Mouse (Mus musculus): ENCODE data around the gene Dus3l.

Dus3l gene

DNA sequence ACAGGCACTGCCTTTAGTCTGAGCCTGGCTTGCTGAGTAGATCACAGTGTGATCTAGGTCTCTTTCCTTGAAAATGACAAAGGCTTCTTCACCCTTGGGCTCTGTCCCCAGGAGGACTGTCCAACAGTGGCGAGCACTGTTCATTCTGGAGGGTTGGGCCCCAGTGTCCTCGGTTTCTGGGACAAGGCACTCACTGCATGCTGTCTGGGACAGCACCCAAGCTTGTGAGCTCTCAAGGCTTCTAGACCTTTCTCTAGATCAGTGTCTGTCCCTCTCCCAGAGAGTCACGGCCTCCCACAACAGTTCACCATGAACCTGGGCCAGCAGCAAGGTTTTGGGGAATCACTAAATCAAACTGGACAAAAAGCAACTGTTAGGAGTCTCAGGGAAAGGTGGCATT lies 28.0 kb downstream of the Dus3l start:
- no peak for DNase-seq (ENCODE audit: low spot score)

- DNase-seq (ENCODE audit: low spot score), result no peak
Observed at GRCm38 (mm10) chr17:56793614-56794319, 29.2 kb downstream of the Dus3l start.

DNA sequence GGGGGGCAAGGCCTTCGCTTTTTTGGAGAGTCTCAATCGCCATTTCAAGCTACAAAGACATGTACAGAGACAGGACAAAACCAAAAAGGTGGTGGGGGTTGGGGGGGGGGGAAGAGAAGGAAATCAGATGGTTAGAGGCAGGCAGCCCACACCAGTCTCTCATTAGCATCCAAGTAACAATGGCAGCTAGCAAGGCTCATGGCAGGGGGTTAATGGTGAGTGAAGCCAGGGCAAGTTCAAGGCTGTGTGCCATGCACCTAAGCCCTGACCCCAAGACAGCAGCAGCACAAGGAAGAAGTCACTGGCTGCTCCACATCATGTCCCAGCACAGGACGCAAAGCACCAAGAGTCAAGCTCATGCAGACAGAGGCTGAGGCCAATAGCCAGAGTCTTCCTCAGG lies 34.7 kb downstream of the Dus3l start:
- DNase-seq (ENCODE audit: low spot score), result no peak

DNA sequence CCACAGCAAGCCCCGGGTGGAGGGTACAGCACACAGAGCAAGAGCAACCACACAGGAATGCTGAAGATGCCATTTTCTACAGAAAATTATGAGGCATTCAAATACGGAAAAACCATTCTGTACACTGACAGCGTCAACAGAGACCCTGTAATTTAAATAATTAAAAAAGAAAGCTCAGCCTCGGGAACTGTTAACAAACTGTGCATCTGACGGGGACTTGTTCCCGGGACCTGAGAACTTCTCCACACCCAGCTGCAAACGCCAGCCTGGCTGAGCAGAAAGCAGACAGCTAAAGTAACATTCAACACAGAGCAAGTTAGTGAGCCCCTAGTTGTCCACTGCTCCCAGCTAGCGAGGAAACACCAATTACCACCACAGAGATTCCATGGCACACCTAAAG lies 37.5 kb downstream of the Dus3l start:
- DNase-seq (ENCODE audit: low spot score), result no peak

- DNase-seq (ENCODE audit: low spot score), result no peak
Observed at GRCm38 (mm10) chr17:56804952-56805351, 40.4 kb downstream of the Dus3l start.

- DNase-seq (ENCODE audit: low spot score), result no peak
Observed at GRCm38 (mm10) chr17:56805784-56806183, 41.2 kb downstream of the Dus3l start.

GRCm38 (mm10) chr17:56808518-56808917 lies 44.0 kb downstream of the Dus3l start:
- DNase-seq (ENCODE audit: low spot score), result peak; percentile 75

GRCm38 (mm10) chr17:56810245-56810644 lies 45.7 kb downstream of the Dus3l start:
- peak; percentile 39 for DNase-seq (ENCODE audit: low spot score)

GRCm38 (mm10) chr17:56814316-56815056 lies 49.9 kb downstream of the Dus3l start:
- DNase-seq (ENCODE audit: low spot score), result peak; percentile 63

DNA sequence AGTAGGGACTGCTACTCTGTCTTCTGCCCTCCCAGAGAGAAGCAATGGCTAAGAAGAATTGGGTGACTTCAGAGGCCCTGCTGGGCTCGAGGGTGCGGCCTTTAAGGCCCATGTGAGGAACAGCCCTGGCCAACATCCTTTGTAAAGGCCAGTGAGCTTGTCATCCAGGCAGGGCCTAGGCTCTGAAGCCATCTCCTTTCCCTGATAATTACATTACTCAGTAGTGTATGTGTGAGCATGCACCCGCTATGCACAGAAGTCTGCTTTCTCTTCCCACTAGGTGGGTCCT lies 50.4 kb downstream of the Dus3l start:
- no peak for DNase-seq (ENCODE audit: low spot score)

DNA sequence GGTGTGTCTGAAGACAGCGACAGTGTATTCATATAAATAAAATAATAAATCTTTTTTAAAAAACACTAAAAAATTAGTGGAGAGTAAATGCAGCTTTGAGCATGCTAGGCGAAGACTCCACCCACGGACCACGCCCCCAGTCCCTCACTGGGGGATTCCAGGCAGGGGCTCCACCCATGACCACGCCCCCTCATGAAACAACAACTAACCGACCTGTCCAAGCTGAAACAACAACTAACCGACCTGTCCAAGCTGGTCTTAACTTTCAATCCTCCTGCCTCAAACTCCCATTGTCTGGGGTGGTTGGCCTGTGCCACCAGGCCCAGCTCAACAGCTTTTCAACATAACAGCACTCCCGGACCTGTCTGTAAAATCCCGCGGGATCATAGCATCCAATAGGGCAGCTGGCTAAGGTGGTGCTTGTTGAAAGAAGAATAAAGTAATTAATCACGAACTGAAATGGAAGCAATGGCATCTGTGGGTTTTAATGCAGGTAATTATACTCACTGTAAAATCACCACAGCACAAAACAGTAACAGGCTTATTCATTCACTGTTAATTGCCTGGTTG lies 53.6 kb downstream of the Dus3l start:
- no peak for DNase-seq (ENCODE audit: low spot score)

DNA sequence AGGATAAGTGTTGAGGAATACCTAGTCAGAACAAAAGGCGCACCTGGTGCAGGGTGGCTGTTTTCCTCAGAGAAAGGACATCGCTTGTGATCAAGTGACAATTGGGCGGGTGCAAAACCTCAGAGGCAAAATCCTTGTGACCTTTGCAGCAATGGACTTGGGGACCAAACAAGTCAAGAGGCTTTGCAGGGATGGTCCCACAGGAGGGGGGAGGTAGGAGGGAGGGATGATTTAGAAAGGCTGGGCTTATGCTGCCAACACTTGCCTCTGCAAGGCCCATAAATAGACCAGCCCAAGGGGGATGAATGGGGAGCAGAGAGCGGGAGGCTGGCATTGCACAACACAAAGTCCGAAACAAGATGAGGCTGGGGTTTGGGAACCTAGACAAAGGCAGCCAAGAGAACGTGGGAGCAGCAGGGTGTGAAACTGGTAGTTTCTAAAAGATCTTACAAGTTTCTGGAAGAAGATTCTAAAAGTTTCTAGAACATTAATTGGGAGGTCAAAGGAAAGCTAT lies 54.5 kb downstream of the Dus3l start:
- no peak for DNase-seq (ENCODE audit: low spot score)

All from layer of hippocampus, adult 9-10 months (tissue).